Mouse (Mus musculus): ENCODE data around the gene Ecm1. TPM values are rescaled to one million over a fixed set of nuclear protein-coding genes. Genes with fewer than 3 reads are reported as not detected.

Ecm1 gene
- polyA plus RNA-seq, 1 experiment from 2014 or later = 85.0 TPM

DNA sequence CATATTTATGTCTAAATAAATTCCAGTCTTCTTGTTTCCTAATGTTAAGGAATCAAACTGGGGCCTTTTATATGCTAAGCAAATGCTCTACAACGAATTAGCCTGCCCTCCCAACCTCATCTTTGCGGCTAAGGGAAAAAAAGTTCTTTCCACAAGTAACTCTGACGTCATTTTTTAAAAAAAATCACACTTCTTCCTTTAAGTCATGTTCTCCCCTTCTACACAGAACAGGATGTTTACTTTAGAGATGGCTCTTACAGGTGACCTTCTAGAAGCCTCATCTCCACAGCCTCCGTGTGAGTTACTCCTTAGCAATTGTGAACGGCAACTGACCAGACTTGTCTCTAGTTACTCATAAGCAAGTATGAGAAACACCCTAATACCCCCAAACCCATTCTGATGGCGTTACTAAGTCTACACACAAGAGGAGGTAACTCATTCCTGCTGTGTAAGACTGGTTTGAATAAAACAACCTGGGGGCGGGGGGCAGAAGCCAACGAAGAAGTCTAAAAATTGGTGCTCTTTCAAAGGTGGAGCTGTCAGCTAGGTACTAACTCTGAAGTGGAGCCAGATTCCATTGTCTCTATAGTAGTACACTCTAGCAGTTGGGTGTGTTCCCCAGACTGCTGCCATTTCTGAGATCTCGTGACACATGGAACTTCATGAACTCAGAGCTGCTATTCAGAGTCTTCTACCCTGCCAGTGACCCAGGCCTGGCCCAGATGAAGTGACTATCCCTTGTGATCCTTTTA, 19.3 kb upstream of the Ecm1 start:
- 45% methylated on average over 9 of the region's 9 CpGs for WGBS (ENCODE audit: insufficient replicate concordance)
- ATAC-seq (replicated peaks; ENCODE audit: insufficient number of reproducible peaks, low FRiP score, low TSS enrichment) = no peak
- no peak overlapping the region for H3K4me2 ChIP-seq

DNA sequence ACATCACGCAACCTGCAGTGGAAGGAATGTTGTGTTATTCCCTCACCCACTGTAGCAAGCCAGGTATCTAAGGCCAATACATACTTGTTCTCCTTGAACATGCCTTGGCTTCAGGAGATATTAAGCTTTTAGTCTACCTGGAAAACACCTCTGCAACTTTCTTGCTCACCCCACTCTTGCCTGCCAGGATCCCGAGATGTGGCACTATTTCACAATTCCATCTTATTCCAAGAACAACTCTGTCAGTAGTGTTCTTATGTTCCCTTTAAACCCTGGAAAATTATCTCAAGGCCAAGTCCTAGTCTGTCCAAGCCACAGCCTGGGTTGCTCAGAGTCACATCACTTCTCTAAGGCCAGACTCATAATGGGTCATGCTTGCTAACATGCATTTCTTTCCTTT, 17.4 kb upstream of the Ecm1 start:
- no peak for ATAC-seq (replicated peaks; ENCODE audit: insufficient number of reproducible peaks, low FRiP score, low TSS enrichment)
- WGBS (ENCODE audit: insufficient replicate concordance) = 89% methylated on average over 2 of the region's 2 CpGs
- H3K27ac ChIP-seq (ENCODE audit: low read depth, low read length) = no peak overlapping the region

More for the DNA sequence above, 19.3 kb upstream of the Ecm1 start:
- H3K36me3 ChIP-seq (ENCODE audit: control insufficient read depth, insufficient read depth, low read length) = no peaks in the 10 kb centered on the region
- no peak overlapping the region for H3K27ac ChIP-seq (ENCODE audit: low read depth, low read length)
- H3K4me3 ChIP-seq (ENCODE audit: low read depth, low read length) = no peak overlapping the region
- H3K9ac ChIP-seq (ENCODE audit: low read depth, low read length) = no peak overlapping the region
- no peaks in the 10 kb centered on the region for H3K9me3 ChIP-seq (replicated peaks; ENCODE audit: control insufficient read depth, low read length)
- no peaks in the 10 kb centered on the region for H3K27me3 ChIP-seq (ENCODE audit: control insufficient read depth, insufficient read depth, low read length)
- H3K4me1 ChIP-seq (ENCODE audit: control insufficient read depth, insufficient read depth, low read length) = no peaks in the 10 kb centered on the region

DNA sequence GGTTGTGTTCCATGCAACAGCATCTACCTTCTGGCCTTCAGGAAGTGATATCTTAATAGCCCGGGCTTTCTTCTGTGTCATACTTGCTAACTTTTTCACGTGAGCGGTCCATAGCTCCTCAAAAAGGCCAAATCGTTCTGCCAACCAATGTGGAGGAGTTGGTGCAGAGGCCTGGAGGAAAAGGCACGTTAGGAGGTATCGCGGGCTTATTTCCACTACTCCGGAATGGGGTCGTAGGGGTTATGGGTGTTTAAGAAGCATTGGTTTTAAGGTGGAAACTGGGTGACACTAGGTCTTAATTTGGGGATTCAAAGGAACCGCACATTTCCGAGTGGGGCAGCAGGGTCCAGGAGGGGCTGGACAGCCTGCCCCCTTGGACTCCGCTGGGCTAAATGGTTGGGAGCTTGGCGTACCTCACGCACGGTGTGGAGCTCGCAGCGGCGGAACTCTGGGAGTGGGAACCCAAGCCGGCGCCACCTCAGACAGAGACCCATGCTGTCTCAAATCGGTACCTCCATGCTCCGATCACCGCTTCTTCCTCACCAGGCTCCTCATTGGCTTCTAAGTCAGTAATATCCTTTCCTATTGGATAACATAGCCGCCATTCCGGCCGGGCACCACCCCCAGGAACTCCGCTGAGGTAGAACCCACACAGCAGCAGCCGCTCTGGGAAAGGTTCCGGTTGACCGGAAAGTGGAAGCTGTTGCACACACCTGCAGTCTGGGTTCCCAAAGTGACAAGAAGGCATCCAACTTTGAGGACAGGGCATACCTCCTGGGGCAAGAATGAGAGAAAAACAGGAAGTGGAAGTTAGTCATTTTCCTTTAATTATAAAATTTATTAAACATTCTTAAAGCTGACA, 15.2 kb upstream of the Ecm1 start:
- WGBS (ENCODE audit: insufficient replicate concordance) = 1% methylated on average over 30 of the region's 30 CpGs
- no peaks in the 10 kb centered on the region for H3K4me1 ChIP-seq (ENCODE audit: control insufficient read depth, insufficient read depth, low read length)
- H3K36me3 ChIP-seq (ENCODE audit: control insufficient read depth, insufficient read depth, low read length) = peaks cover 23% of the 10 kb centered on the region
- H3K27me3 ChIP-seq (ENCODE audit: control insufficient read depth, insufficient read depth, low read length) = no peaks in the 10 kb centered on the region
- H3K27ac ChIP-seq (ENCODE audit: low read depth, low read length) = peak overlapping the region; percentile 51; the same call in 1 of the 2 replicates
- ATAC-seq (replicated peaks; ENCODE audit: insufficient number of reproducible peaks, low FRiP score, low TSS enrichment) = peak; percentile 94
- no peaks in the 10 kb centered on the region for H3K9me3 ChIP-seq (replicated peaks; ENCODE audit: control insufficient read depth, low read length)
- H3K4me3 ChIP-seq (ENCODE audit: low read depth, low read length) = peak overlapping the region; percentile 77
- peak overlapping the region; percentile 53 for H3K4me2 ChIP-seq
- H3K9ac ChIP-seq (ENCODE audit: low read depth, low read length) = peak overlapping the region; percentile 82

More for the DNA sequence above, 17.4 kb upstream of the Ecm1 start:
- Histone ChIP-seq H3K9ac (ENCODE audit: low read depth, low read length) (no peak overlapping the region), H3K9me3 (replicated peaks; ENCODE audit: control insufficient read depth, low read length) (no peaks in the 10 kb centered on the region), H3K36me3 (ENCODE audit: control insufficient read depth, insufficient read depth, low read length) (peaks cover 9% of the 10 kb centered on the region; the same call in 1 of the 2 replicates), H3K4me3 (ENCODE audit: low read depth, low read length) (no peak overlapping the region), H3K4me1 (ENCODE audit: control insufficient read depth, insufficient read depth, low read length) (no peaks in the 10 kb centered on the region), H3K4me2 (no peak overlapping the region), H3K27me3 (ENCODE audit: control insufficient read depth, insufficient read depth, low read length) (no peaks in the 10 kb centered on the region)

DNA sequence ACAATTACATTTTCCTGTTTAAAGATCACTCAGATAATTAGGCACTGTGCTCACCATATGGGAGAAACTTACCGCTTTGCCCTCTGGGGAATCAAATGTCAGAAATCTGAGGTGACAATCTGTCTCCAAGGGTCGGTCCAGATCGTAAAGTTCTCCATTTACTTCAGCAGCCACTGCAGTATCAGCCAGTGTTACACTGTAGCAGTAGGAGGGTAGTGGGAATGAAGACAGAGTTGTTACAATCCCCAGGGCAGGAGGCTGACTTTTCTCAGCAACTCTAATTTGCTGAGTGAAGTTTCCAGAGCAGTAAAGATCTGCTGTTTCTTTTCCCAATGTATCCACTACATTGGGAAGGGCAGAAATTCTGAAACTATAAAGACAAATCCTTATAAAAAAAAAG, 13.6 kb upstream of the Ecm1 start:
- H3K9me3 ChIP-seq (replicated peaks; ENCODE audit: control insufficient read depth, low read length) = no peaks in the 10 kb centered on the region
- 89% methylated on average over 3 of the region's 3 CpGs for WGBS (ENCODE audit: insufficient replicate concordance)
- no peak overlapping the region for H3K4me2 ChIP-seq
- H3K27me3 ChIP-seq (ENCODE audit: control insufficient read depth, insufficient read depth, low read length) = no peaks in the 10 kb centered on the region
- peaks cover 23% of the 10 kb centered on the region for H3K36me3 ChIP-seq (ENCODE audit: control insufficient read depth, insufficient read depth, low read length)
- H3K27ac ChIP-seq (ENCODE audit: low read depth, low read length) = no peak overlapping the region
- H3K9ac ChIP-seq (ENCODE audit: low read depth, low read length) = no peak overlapping the region
- H3K4me3 ChIP-seq (ENCODE audit: low read depth, low read length) = no peak overlapping the region
- no peak for ATAC-seq (replicated peaks; ENCODE audit: insufficient number of reproducible peaks, low FRiP score, low TSS enrichment)
- no peaks in the 10 kb centered on the region for H3K4me1 ChIP-seq (ENCODE audit: control insufficient read depth, insufficient read depth, low read length)

DNA sequence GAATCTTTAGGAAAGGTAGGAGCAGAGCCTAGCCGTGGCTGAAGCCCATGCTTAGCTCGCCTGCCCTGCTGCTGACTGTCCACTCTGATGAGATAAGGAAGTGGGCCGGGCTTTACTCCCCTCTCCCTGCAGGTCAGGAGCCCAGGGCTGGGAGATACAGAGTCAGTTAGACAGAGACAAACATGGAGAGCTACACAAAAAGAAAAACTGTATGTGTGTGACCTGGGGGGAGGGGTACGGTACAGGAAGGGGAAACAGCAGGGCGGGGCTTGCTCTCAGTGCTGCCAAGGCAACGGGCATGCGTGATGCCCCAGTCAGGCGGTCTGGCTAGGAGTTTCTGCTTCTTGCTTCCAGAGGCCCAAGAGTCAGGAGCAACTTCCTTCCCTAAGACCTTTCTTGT, 1.0 kb upstream of the Ecm1 start:
- Histone ChIP-seq H3K4me1 (ENCODE audit: control insufficient read depth, insufficient read depth, low read length) (peaks cover 48% of the 10 kb centered on the region), H3K27ac (ENCODE audit: low read depth, low read length) (peak overlapping the region; percentile 70), H3K27me3 (ENCODE audit: control insufficient read depth, insufficient read depth, low read length) (no peaks in the 10 kb centered on the region), H3K9me3 (replicated peaks; ENCODE audit: control insufficient read depth, low read length) (no peaks in the 10 kb centered on the region), H3K36me3 (ENCODE audit: control insufficient read depth, insufficient read depth, low read length) (peaks cover 21% of the 10 kb centered on the region), H3K9ac (ENCODE audit: low read depth, low read length) (peak overlapping the region; percentile 56), H3K4me3 (ENCODE audit: low read depth, low read length) (no peak overlapping the region), H3K4me2 (peak overlapping the region; percentile 50)
- WGBS (ENCODE audit: insufficient replicate concordance) = 22% methylated on average over 8 of the region's 8 CpGs
- peak; percentile 57 for ATAC-seq (replicated peaks; ENCODE audit: insufficient number of reproducible peaks, low FRiP score, low TSS enrichment)

DNA sequence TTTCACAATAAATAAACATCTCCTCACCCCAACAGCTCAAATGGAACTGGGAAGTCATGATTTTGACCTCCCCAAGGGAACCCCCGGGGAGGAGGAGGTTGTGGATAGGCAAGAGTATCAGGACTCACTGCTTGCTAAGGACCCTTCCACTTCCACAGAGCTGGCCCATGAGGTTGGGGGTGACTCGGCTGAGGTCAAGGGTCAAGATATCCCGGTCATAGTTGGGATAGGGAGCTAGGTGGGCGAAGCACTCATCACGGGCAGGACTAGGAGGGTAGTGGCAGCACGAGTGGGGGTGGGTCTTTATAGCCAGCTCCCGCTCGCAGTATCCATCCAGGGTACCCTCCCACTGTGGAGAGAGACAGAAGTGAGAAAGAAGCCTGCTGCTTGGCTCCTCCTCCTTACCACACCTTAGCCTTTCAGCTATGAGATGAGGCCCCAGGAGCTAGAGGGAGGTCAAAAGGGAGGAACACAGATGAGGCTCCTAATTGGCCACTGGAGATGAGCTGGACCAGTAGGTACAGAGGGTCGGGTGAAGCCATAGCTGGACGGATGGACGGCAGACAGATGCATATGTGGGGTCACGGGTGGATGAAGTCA, 4.2 kb downstream of the Ecm1 start:
- H3K36me3 ChIP-seq (ENCODE audit: control insufficient read depth, insufficient read depth, low read length) = peaks cover 8% of the 10 kb centered on the region; the same call in 1 of the 2 replicates
- peaks cover 50% of the 10 kb centered on the region for H3K4me1 ChIP-seq (ENCODE audit: control insufficient read depth, insufficient read depth, low read length)
- H3K27ac ChIP-seq (ENCODE audit: low read depth, low read length) = no peak overlapping the region
- no peak overlapping the region for H3K9ac ChIP-seq (ENCODE audit: low read depth, low read length)
- WGBS (ENCODE audit: insufficient replicate concordance) = 82% methylated on average over 12 of the region's 12 CpGs
- no peak overlapping the region for H3K4me2 ChIP-seq
- no peaks in the 10 kb centered on the region for H3K27me3 ChIP-seq (ENCODE audit: control insufficient read depth, insufficient read depth, low read length)
- H3K9me3 ChIP-seq (replicated peaks; ENCODE audit: control insufficient read depth, low read length) = no peaks in the 10 kb centered on the region
- no peak overlapping the region for H3K4me3 ChIP-seq (ENCODE audit: low read depth, low read length)
- ATAC-seq (replicated peaks; ENCODE audit: insufficient number of reproducible peaks, low FRiP score, low TSS enrichment) = no peak

DNA sequence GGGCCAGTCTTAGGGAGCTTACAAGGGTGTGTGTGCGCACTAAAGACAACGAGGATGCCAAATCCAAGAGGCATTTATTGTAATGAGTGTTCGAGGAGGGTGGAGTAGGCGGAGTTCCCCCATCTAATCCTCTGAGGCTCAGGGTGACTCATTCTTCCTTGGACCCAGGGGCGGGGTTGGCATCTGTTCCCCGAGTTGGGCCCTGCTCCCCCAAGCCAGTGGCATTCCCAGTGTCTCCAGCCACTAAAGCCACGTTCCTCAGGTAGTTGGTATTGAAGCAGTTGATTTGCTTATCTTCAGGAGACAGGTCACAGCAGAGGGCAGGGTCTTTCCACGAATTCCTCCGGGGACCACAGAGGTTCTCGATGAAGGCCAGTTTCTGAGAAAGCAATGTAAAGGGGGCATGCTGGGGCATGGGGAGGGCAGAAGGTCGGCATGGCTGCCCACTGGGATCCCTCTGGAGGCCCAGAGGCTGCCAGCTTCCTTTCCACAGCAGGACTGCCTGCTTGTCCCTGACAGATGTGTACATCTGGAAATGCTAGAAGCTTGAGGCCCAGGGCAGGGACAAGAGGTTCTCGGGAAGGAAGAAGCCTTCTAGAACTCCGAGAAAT, 5.2 kb downstream of the Ecm1 start:
- H3K27ac ChIP-seq (ENCODE audit: low read depth, low read length) = no peak overlapping the region
- H3K27me3 ChIP-seq (ENCODE audit: control insufficient read depth, insufficient read depth, low read length) = no peaks in the 10 kb centered on the region
- ATAC-seq (replicated peaks; ENCODE audit: insufficient number of reproducible peaks, low FRiP score, low TSS enrichment) = no peak

More for the DNA sequence above, 5.2 kb downstream of the Ecm1 start:
- H3K36me3 ChIP-seq (ENCODE audit: control insufficient read depth, insufficient read depth, low read length) = peaks cover 8% of the 10 kb centered on the region; the same call in 1 of the 2 replicates
- peaks cover 41% of the 10 kb centered on the region for H3K4me1 ChIP-seq (ENCODE audit: control insufficient read depth, insufficient read depth, low read length)
- no peaks in the 10 kb centered on the region for H3K9me3 ChIP-seq (replicated peaks; ENCODE audit: control insufficient read depth, low read length)
- no peak overlapping the region for H3K4me3 ChIP-seq (ENCODE audit: low read depth, low read length)
- WGBS (ENCODE audit: insufficient replicate concordance) = 72% methylated on average over 13 of the region's 13 CpGs
- H3K4me2 ChIP-seq = no peak overlapping the region
- no peak overlapping the region for H3K9ac ChIP-seq (ENCODE audit: low read depth, low read length)
